Mouse (Mus musculus) E14TG2a.4 (cell line): ENCODE measurements around the gene Fryl.

ENCODE experiments used
- CTCF ChIP-seq: conservative IDR thresholded peaks from 2 replicates; pipeline ENCODE4 v1.5.1; 2014; ENCODE audit warnings: low read length
- NANOG ChIP-seq: IDR thresholded peaks from 2 replicates; pipeline ENCODE4 v1.6.1; 2014; ENCODE audit warnings: borderline replicate concordance, low read length, mixed read lengths
- POU5F1 ChIP-seq: IDR thresholded peaks from 2 replicates; pipeline ENCODE4 v1.6.1; 2014; ENCODE audit warnings: low read length, borderline replicate concordance

DNA sequence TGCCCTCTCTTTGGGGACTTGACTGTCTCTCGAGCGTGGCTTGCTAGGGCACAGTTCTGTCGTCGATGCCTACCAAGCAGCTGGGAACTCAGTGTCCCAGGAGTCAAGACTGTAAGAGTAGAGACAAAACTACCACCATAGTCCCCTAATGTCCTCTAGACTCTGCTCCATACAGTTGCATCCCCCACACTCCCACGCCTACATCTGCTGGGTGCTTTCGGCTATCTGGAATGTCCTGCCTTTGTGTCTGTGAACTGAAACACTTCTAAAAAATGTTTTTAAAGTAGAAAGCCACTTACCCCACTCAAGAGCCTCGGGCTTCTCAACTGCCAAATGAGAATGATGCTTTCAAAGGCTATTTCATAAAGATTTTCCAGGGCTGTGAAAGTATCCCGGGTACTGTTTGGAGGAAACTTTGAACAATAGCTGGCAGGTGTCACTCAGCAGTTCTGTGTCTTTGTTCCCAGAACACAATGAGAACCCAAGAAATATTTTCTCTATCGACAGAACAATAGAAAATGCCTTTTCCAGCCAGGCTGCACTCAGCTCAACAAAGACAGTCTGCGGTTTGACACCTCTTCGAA is 28.8 kb downstream of the Fryl start:
- no peak for TF ChIP-seq CTCF
- no peak for TF ChIP-seq POU5F1
- no peak for TF ChIP-seq NANOG
